Mouse (Mus musculus): Measurements from ENCODE around the gene Gper1.

Gper1 gene

DNA sequence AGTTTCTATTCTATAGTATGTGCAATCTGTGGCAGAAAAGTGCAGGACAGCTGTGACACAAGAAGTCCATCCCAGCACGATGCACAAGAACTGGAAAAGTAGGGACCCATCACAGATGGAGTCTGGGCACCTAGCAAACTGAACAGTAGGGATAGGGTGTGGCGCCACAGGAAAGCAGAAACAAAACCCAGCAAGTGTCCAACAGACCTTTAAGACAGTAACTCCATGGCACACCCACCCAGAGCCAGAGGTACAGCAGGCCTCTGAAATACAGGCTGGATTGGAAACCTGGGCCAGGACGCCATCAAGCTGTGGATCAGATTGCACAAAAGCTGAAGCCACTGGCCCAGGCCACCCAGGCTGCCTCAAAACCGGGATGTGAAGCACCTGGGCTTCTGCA is 20.0 kb downstream of the Gper1 start:
- no peak for DNase-seq (ENCODE audit: low spot score)

DNA sequence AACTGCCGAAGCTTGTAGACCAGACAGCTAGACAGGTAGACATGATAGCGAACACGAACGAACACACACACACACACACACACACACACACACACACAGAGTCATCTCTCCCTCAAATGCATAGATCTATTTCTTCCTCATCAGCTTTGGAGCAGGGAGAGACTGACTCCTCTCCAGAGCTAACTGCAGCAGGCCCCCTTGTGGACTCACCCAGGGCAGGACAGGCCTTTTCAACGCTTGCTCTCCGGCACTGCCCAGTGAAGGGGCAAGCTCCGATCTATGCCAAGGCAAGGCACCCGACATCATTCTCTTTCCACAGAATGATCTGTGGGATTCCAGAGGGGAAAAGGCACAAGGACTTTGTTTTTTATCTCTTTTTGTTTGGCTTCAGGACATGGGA is 22.3 kb downstream of the Gper1 start:
- DNase-seq (ENCODE audit: low spot score): no peak

DNA sequence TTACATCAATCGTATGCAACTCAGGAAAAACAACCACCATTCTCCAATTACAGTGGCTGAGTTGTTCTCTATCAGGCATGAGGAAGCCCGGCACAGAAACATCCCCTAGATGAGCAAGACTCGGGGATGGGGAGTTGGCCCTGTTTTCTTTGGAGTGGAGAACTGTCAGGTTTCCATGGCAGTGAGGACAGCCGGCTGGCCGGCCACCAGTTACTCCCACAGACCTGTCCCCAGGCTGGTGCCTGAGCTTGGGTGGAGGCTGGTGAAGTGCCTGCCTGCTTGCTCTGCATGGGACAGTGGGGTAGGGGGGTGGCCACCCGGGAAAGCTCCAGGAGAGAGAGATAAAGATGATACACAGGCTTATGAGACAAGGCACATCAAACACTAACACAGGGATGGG is 25.1 kb downstream of the Gper1 start:
- DNase-seq (ENCODE audit: low spot score): no peak

DNA sequence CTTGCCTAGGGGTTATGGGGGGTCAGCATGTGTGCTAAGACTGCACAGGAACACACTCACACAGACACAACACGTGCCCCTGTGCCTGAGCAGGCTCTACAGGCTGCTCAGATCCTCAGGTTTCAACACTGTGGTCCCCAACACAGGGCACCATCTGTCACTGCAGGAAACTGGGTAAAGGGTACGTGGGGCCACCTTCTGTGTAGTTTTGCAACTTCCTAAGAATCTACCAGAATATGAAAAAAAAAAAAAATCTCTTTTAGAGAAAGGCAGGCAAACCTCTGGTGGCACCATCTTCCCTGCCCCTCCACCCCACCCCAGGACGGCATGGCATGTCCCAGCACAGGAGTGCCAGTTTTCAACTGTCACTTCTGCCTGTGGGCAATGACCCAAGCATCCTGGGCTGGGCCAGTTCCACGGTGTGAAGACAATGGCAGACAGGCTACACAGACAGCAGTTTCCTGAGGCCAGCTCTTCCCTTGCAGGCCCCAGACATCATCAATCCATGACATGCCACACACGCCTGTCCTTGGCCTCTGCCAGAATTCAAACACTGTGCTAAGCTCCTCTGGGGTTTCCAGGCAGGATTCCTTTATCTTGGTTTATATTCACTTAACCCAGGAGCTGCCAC is 26.3 kb downstream of the Gper1 start:
- no peak for DNase-seq (ENCODE audit: low spot score)

DNA sequence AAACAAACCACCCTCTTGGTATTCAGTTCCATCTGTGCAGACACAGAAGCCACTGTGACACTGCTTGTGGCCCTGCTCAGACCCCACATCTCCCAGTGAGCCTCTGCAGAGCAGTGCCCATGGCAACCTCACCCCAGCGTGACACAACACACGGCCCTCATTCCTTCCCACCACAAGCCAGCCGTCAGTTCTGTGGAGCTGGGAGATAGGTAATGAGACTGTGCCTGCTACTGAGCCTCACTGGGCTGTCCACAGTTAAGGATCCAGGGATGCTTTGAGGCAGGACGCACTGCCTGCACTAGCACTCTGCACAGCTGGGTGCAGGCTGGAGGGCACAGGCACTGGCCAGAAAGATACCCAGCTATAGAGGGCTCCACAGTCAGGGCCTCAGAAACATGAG is 27.0 kb downstream of the Gper1 start:
- no peak for DNase-seq (ENCODE audit: low spot score)

- DNase-seq (ENCODE audit: low spot score): no peak
Observed at GRCm38 (mm10) chr5:139453031-139453430, 30.1 kb downstream of the Gper1 start.

DNA sequence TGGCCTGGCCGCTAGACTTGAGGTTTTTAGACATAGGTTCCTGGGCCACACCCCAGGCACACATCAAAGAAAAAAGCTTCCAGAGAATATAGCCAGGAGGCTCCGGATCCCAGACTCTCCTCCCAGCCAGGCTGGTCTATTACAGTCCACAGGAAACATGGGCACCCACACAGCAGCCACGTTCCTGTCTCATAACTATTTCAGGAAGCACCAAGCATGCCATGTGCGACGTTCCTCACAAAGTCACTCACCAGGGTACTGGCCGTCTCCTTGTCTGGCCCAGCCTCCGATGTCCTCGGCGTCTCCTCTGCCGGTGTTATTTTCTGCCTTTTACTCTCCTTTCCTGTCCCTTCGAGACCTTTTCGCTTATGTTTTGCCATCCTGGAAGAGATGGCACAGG is 32.2 kb downstream of the Gper1 start:
- no peak for DNase-seq (ENCODE audit: low spot score)

DNA sequence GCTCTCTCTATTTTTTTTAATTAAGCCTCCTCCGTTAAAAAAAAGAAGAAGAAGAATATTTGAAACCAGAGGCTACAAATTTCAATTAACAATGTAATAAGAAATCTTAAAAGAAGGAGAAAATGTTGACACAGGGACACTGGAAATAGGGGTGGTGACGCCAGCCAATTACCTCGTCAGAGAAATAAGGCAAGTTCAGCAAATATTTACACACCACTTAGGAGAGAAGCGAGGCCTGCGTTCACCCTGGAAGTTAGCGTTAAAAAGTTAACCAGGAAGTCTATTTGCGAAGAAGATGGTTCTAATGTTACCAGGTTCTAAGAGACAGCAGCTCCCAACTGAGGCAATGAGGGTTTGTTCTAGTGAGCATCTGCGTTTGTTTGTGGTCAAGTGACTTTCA is 34.3 kb downstream of the Gper1 start:
- DNase-seq (ENCODE audit: low spot score): no peak

DNA sequence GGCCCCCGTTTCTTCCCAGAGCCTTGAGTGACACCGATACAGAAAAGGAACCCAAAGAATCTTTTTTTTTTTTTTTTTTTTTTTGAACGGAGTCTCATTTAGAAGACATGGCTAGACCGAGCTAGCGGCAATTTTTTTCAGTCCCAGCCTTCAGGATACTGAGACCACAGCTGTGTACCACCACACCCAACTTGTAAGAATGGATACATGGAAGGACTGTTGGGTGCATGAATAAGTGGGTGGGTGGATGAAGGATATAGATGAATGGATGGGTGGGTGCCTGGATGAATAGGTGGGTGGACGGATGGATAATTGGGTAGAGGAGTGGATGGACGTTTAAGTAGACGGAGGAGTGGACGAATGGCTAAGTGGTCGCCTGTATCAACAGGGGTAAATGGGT is 37.0 kb downstream of the Gper1 start:
- no peak for DNase-seq (ENCODE audit: low spot score)

GRCm38 (mm10) chr5:139460384-139461067 is 37.6 kb downstream of the Gper1 start, which contains the start of gene 3110082I17Rik:
Gene 3110082I17Rik, minus strand, starts transcription at chr5:139460527.
- peak; percentile 99 for DNase-seq (ENCODE audit: low spot score)

- no peak for DNase-seq (ENCODE audit: low spot score)
Observed at GRCm38 (mm10) chr5:139464874-139465273, 41.9 kb downstream of the Gper1 start.

DNA sequence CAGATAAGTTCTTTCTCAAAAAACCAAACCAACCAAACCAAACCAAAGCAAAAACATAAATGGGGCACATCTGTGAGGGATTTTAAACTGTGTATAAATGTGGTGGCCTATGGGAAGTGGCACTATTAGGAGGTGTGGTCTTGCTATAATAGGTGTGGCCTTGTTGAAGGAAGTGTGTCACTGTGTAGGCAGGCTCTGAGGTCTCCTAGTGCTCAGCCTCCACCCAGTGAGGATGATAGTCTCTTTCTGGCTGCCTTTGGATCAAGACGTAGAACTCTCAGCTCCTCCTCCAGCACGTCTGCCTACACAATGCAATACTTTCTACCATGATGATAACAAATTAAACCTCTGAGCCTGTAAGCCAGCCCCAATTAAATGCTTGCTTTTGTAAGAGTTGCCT is 43.4 kb downstream of the Gper1 start:
- DNase-seq (ENCODE audit: low spot score): no peak

- no peak for DNase-seq (ENCODE audit: low spot score)
Observed at GRCm38 (mm10) chr5:139466801-139467200, 43.9 kb downstream of the Gper1 start.

DNA sequence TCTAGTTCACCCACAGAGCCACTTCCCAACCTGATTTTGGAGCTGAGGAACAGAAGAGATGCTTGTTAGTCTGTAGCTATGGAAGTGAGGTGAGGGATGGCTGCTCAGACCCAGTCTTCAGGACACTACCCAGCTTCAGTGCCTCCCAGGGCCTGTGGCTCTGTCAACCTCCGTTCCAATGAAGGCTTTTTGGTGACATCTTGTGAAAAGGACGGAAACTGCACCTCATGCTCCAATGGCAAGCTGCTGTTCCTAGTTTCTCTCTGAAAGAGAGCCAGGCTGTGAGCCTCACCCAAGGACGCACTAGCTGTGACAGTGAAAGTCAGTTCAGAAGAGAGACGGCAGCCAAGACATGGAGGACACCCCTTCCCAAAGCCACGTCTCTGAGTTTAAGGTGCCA is 45.0 kb downstream of the Gper1 start:
- DNase-seq (ENCODE audit: low spot score): no peak

- no peak for DNase-seq (ENCODE audit: low spot score)
Observed at GRCm38 (mm10) chr5:139474741-139475140, 51.8 kb downstream of the Gper1 start.

Measured in urinary bladder, postnatal 25 days (tissue).